Mouse (Mus musculus): ENCODE data around the gene Mrps26. TPM values are rescaled to one million over a fixed set of nuclear protein-coding genes. Genes with fewer than 3 reads are reported as not detected.
"Not testable (repeated sequence)": the region's sequence is repeated elsewhere in the genome, so short reads cannot be mapped to it uniquely, and the experiment has no call there.

Gene Mrps26
- polyA plus RNA-seq, 1 experiment from 2014 or later = 99.1 TPM

- ATAC-seq (ENCODE audit: low FRiP score, low TSS enrichment) = peak; percentile 37
Measured at GRCm38 (mm10) chr2:130564063-130564462, 521 bp downstream of the Mrps26 start.

GRCm38 (mm10) chr2:130564983-130565382 is 1.4 kb downstream of the Mrps26 start:
- 89% methylated on average over 8 of the region's 8 CpGs for WGBS
- peak overlapping the region; percentile 88; the same call in 1 of the 2 replicates for H3K9ac ChIP-seq (ENCODE audit: low read depth, low read length)
- H3K36me3 ChIP-seq (ENCODE audit: control insufficient read depth, insufficient read depth, low read length) = peaks cover 20% of the 10 kb centered on the region
- H3K4me2 ChIP-seq (replicated peaks; ENCODE audit: low read depth, low read length) = peak overlapping the region; percentile 69; the same call in 1 of the 2 replicates
- no peaks in the 10 kb centered on the region for H3K27me3 ChIP-seq (ENCODE audit: control insufficient read depth, insufficient read depth, low read length)
- peaks cover 11% of the 10 kb centered on the region for H3K4me1 ChIP-seq (ENCODE audit: control insufficient read depth, insufficient read depth, low read length)
- H3K27ac ChIP-seq (ENCODE audit: low read depth, low read length) = no peak overlapping the region
- ATAC-seq (ENCODE audit: low FRiP score, low TSS enrichment) = no peak
- no peaks in the 10 kb centered on the region for H3K9me3 ChIP-seq (ENCODE audit: control insufficient read depth, low read length)
- H3K4me3 ChIP-seq (ENCODE audit: low read length) = peak overlapping the region; percentile 97; the same call in 1 of the 2 replicates

More at GRCm38 (mm10) chr2:130564063-130564462, 521 bp downstream of the Mrps26 start:
- Histone ChIP-seq H3K4me1 (ENCODE audit: control insufficient read depth, insufficient read depth, low read length) (peaks cover 11% of the 10 kb centered on the region), H3K9ac (ENCODE audit: low read depth, low read length) (peak overlapping the region; percentile 88), H3K27me3 (ENCODE audit: control insufficient read depth, insufficient read depth, low read length) (no peaks in the 10 kb centered on the region), H3K4me3 (ENCODE audit: low read length) (peak overlapping the region; percentile 97), H3K4me2 (replicated peaks; ENCODE audit: low read depth, low read length) (peak overlapping the region; percentile 69), H3K27ac (ENCODE audit: low read depth, low read length) (no peak overlapping the region), H3K9me3 (ENCODE audit: control insufficient read depth, low read length) (no peaks in the 10 kb centered on the region), H3K36me3 (ENCODE audit: control insufficient read depth, insufficient read depth, low read length) (peaks cover 20% of the 10 kb centered on the region)
- WGBS = under 1% methylated on average over 23 of the region's 23 CpGs

- H3K4me1 ChIP-seq (ENCODE audit: control insufficient read depth, insufficient read depth, low read length) = peaks cover 5% of the 10 kb centered on the region
- no peak overlapping the region for H3K4me2 ChIP-seq (replicated peaks; ENCODE audit: low read depth, low read length)
- 79% methylated on average over 4 of the region's 4 CpGs for WGBS
- no peak overlapping the region for H3K27ac ChIP-seq (ENCODE audit: low read depth, low read length)
- no peaks in the 10 kb centered on the region for H3K27me3 ChIP-seq (ENCODE audit: control insufficient read depth, insufficient read depth, low read length)
- ATAC-seq (ENCODE audit: low FRiP score, low TSS enrichment) = no peak
- H3K36me3 ChIP-seq (ENCODE audit: control insufficient read depth, insufficient read depth, low read length) = peaks cover 20% of the 10 kb centered on the region
- no peak overlapping the region for H3K4me3 ChIP-seq (ENCODE audit: low read length)
- H3K9me3 ChIP-seq (ENCODE audit: control insufficient read depth, low read length) = no peaks in the 10 kb centered on the region
- no peak overlapping the region for H3K9ac ChIP-seq (ENCODE audit: low read depth, low read length)
Measured at GRCm38 (mm10) chr2:130568921-130569320, 5.4 kb downstream of the Mrps26 start.

- H3K4me2 ChIP-seq (replicated peaks; ENCODE audit: low read depth, low read length) = no peak overlapping the region
- no peak overlapping the region for H3K27ac ChIP-seq (ENCODE audit: low read depth, low read length)
- no peak for ATAC-seq (ENCODE audit: low FRiP score, low TSS enrichment)
- H3K9ac ChIP-seq (ENCODE audit: low read depth, low read length) = no peak overlapping the region
- H3K27me3 ChIP-seq (ENCODE audit: control insufficient read depth, insufficient read depth, low read length) = no peaks in the 10 kb centered on the region
- H3K4me3 ChIP-seq (ENCODE audit: low read length) = no peak overlapping the region
- no peaks in the 10 kb centered on the region for H3K4me1 ChIP-seq (ENCODE audit: control insufficient read depth, insufficient read depth, low read length)
- peaks cover 19% of the 10 kb centered on the region for H3K36me3 ChIP-seq (ENCODE audit: control insufficient read depth, insufficient read depth, low read length)
- H3K9me3 ChIP-seq (ENCODE audit: control insufficient read depth, low read length) = no peaks in the 10 kb centered on the region
Measured at GRCm38 (mm10) chr2:130569926-130570325, 6.4 kb downstream of the Mrps26 start.

- Histone ChIP-seq H3K27ac (ENCODE audit: low read depth, low read length) (no peak overlapping the region), H3K9ac (ENCODE audit: low read depth, low read length) (no peak overlapping the region), H3K27me3 (ENCODE audit: control insufficient read depth, insufficient read depth, low read length) (peaks cover 45% of the 10 kb centered on the region), H3K4me3 (ENCODE audit: low read length) (no peak overlapping the region), H3K4me2 (replicated peaks; ENCODE audit: low read depth, low read length) (no peak overlapping the region), H3K9me3 (ENCODE audit: control insufficient read depth, low read length) (no peaks in the 10 kb centered on the region; the same call in 1 of the 2 replicates), H3K4me1 (ENCODE audit: control insufficient read depth, insufficient read depth, low read length) (0 out of 2 replicates have a peak, but pooled peaks cover 3% of the 10 kb centered on the region), H3K36me3 (ENCODE audit: control insufficient read depth, insufficient read depth, low read length) (no peaks in the 10 kb centered on the region)
- no peak for ATAC-seq (ENCODE audit: low FRiP score, low TSS enrichment)
- WGBS = 84% methylated on average over 5 of the region's 5 CpGs
Measured at GRCm38 (mm10) chr2:130574960-130575359, 11.4 kb downstream of the Mrps26 start.

- Histone ChIP-seq H3K9ac (ENCODE audit: low read depth, low read length) (peak within 1 kb of the TSS; percentile 23; the same call in 1 of the 2 replicates), H3K4me3 (ENCODE audit: low read length) (peak within 1 kb of the TSS; percentile 35), H3K4me2 (replicated peaks; ENCODE audit: low read depth, low read length) (peak within 1 kb of the TSS; percentile 35), H3K36me3 (ENCODE audit: control insufficient read depth, insufficient read depth, low read length) (no peaks in the 10 kb centered on the region), H3K9me3 (ENCODE audit: control insufficient read depth, low read length) (no peaks in the 10 kb centered on the region; the same call in 1 of the 2 replicates), H3K27me3 (ENCODE audit: control insufficient read depth, insufficient read depth, low read length) (peaks cover 53% of the 10 kb centered on the region), H3K27ac (ENCODE audit: low read depth, low read length) (no peak within 1 kb of the TSS), H3K4me1 (ENCODE audit: control insufficient read depth, insufficient read depth, low read length) (peaks cover 11% of the 10 kb centered on the region; the same call in 1 of the 2 replicates)
- WGBS = 37% methylated on average over 9 of the region's 9 CpGs
- 0 out of 2 replicates have a peak, but pooled peaks have one; percentile 6 for ATAC-seq (ENCODE audit: low FRiP score, low TSS enrichment)
Measured at GRCm38 (mm10) chr2:130575873-130576272, 12.3 kb downstream of the Mrps26 start, which contains the start of gene Oxt. Oxt (plus strand) TSS chr2:130576173.

- peak overlapping the region; percentile 35 for H3K4me3 ChIP-seq (ENCODE audit: low read length)
- H3K4me2 ChIP-seq (replicated peaks; ENCODE audit: low read depth, low read length) = peak overlapping the region; percentile 35
- not testable (repeated sequence) for H3K36me3 ChIP-seq (ENCODE audit: control insufficient read depth, insufficient read depth, low read length); ATAC-seq (ENCODE audit: low FRiP score, low TSS enrichment); H3K27ac ChIP-seq (ENCODE audit: low read depth, low read length); H3K9me3 ChIP-seq (ENCODE audit: control insufficient read depth, low read length)
- H3K27me3 ChIP-seq (ENCODE audit: control insufficient read depth, insufficient read depth, low read length) = peaks cover 60% of the 10 kb centered on the region
- under 1% methylated on average over 18 of the region's 32 CpGs for WGBS
- H3K4me1 ChIP-seq (ENCODE audit: control insufficient read depth, insufficient read depth, low read length) = peaks cover 12% of the 10 kb centered on the region; the same call in 1 of the 2 replicates
- H3K9ac ChIP-seq (ENCODE audit: low read depth, low read length) = peak overlapping the region; percentile 23; the same call in 1 of the 2 replicates
Measured at GRCm38 (mm10) chr2:130576564-130576963, 13.0 kb downstream of the Mrps26 start.

GRCm38 (mm10) chr2:130577021-130577420 is 13.5 kb downstream of the Mrps26 start:
- 2% methylated on average over 9 of the region's 9 CpGs for WGBS

GRCm38 (mm10) chr2:130577632-130578031 is 14.1 kb downstream of the Mrps26 start:
- Histone ChIP-seq H3K27me3 (ENCODE audit: control insufficient read depth, insufficient read depth, low read length) (peaks cover 71% of the 10 kb centered on the region), H3K4me2 (replicated peaks; ENCODE audit: low read depth, low read length) (0 out of 2 replicates have a peak overlapping the region, but pooled peaks have one; percentile 5), H3K4me3 (ENCODE audit: low read length) (no peak overlapping the region), H3K4me1 (ENCODE audit: control insufficient read depth, insufficient read depth, low read length) (peaks cover 12% of the 10 kb centered on the region; the same call in 1 of the 2 replicates), H3K9ac (ENCODE audit: low read depth, low read length) (no peak overlapping the region), H3K36me3 (ENCODE audit: control insufficient read depth, insufficient read depth, low read length) (no peaks in the 10 kb centered on the region), H3K9me3 (ENCODE audit: control insufficient read depth, low read length) (no peaks in the 10 kb centered on the region; the same call in 1 of the 2 replicates), H3K27ac (ENCODE audit: low read depth, low read length) (no peak overlapping the region)
- 6% methylated on average over 12 of the region's 12 CpGs for WGBS
- peak; percentile 5; the same call in 1 of the 2 replicates for ATAC-seq (ENCODE audit: low FRiP score, low TSS enrichment)

More at GRCm38 (mm10) chr2:130577021-130577420, 13.5 kb downstream of the Mrps26 start:
- peaks cover 12% of the 10 kb centered on the region; the same call in 1 of the 2 replicates for H3K4me1 ChIP-seq (ENCODE audit: control insufficient read depth, insufficient read depth, low read length)
- peak overlapping the region; percentile 35; the same call in 1 of the 2 replicates for H3K4me2 ChIP-seq (replicated peaks; ENCODE audit: low read depth, low read length)
- H3K27ac ChIP-seq (ENCODE audit: low read depth, low read length) = no peak overlapping the region
- peak overlapping the region; percentile 35 for H3K4me3 ChIP-seq (ENCODE audit: low read length)
- no peak overlapping the region for H3K9ac ChIP-seq (ENCODE audit: low read depth, low read length)
- peaks cover 65% of the 10 kb centered on the region for H3K27me3 ChIP-seq (ENCODE audit: control insufficient read depth, insufficient read depth, low read length)
- no peak for ATAC-seq (ENCODE audit: low FRiP score, low TSS enrichment)
- no peaks in the 10 kb centered on the region for H3K36me3 ChIP-seq (ENCODE audit: control insufficient read depth, insufficient read depth, low read length)
- no peaks in the 10 kb centered on the region; the same call in 1 of the 2 replicates for H3K9me3 ChIP-seq (ENCODE audit: control insufficient read depth, low read length)

All from kidney, embryonic 14.5 days (tissue).